Mouse (Mus musculus): ENCODE data around the gene Blnk. TPM values are rescaled to one million over a fixed set of nuclear protein-coding genes. Genes with fewer than 3 reads are reported as not detected.

Gene Blnk
- polyA plus RNA-seq, 1 experiment from 2014 or later, result 1.5 TPM

- Histone ChIP-seq H3K27me3 (peaks cover 34% of the 10 kb centered on the region), H3K27ac (replicated peaks) (peak overlapping the region; percentile 83), H3K4me3 (replicated peaks) (peak overlapping the region; percentile 82), H3K36me3 (replicated peaks) (no peaks in the 10 kb centered on the region), H3K4me2 (peak overlapping the region; percentile 81), H3K9ac (peak overlapping the region; percentile 74), H3K4me1 (replicated peaks) (peaks cover 11% of the 10 kb centered on the region), H3K9me3 (replicated peaks) (0 out of 2 replicates have a peak, but pooled peaks cover 5% of the 10 kb centered on the region)
- peak; percentile 36 for ATAC-seq (ENCODE audit: insufficient read depth)
- WGBS (ENCODE audit: insufficient replicate concordance), result 53% methylated on average over 21 of the region's 21 CpGs
Observed at GRCm38 (mm10) chr19:40894071-40894506, 100.2 kb downstream of the Blnk start.

- ATAC-seq (ENCODE audit: insufficient read depth), result no peak
- H3K4me1 ChIP-seq (replicated peaks), result peaks cover 2% of the 10 kb centered on the region
- no peak overlapping the region for H3K27ac ChIP-seq (replicated peaks)
- H3K4me2 ChIP-seq, result no peak overlapping the region
- no peaks in the 10 kb centered on the region for H3K36me3 ChIP-seq (replicated peaks)
- WGBS (ENCODE audit: insufficient replicate concordance), result 67% methylated on average over 1 of the region's 1 CpGs
- no peak overlapping the region for H3K9ac ChIP-seq
- H3K4me3 ChIP-seq (replicated peaks), result no peak overlapping the region
- H3K27me3 ChIP-seq, result peaks cover 66% of the 10 kb centered on the region
- H3K9me3 ChIP-seq (replicated peaks), result 0 out of 2 replicates have a peak, but pooled peaks cover 1% of the 10 kb centered on the region
Observed at GRCm38 (mm10) chr19:40888887-40889286, 105.4 kb downstream of the Blnk start.

GRCm38 (mm10) chr19:40881700-40882099 lies 112.6 kb downstream of the Blnk start:
- WGBS (ENCODE audit: insufficient replicate concordance), result 72% methylated on average over 4 of the region's 4 CpGs

More at GRCm38 (mm10) chr19:40881700-40882099, 112.6 kb downstream of the Blnk start:
- no peak for ATAC-seq (ENCODE audit: insufficient read depth)
- no peak overlapping the region for H3K27ac ChIP-seq (replicated peaks)
- H3K27me3 ChIP-seq, result peaks cover 70% of the 10 kb centered on the region
- no peak overlapping the region for H3K9ac ChIP-seq
- H3K4me2 ChIP-seq, result no peak overlapping the region
- no peaks in the 10 kb centered on the region for H3K9me3 ChIP-seq (replicated peaks)
- H3K4me1 ChIP-seq (replicated peaks), result no peaks in the 10 kb centered on the region
- no peaks in the 10 kb centered on the region for H3K36me3 ChIP-seq (replicated peaks)
- no peak overlapping the region for H3K4me3 ChIP-seq (replicated peaks)

Small RNA genes within 50 kb of the gene (microRNA-seq; reads per million reads assigned to microRNA genes)
- not detected for gene Mir8092

Other genes with a start within 250 kb of the Blnk start
- gene Cc2d2b, start 245.8 kb downstream of the Blnk start, polyA plus RNA-seq (2015; fragmentation: Nextera tagmentation; extraction: Ambion mirVana), result 0.59 and 0.85 TPM in 2 replicates
- 3.4 TPM in 2 replicates for gene Ccnj, start 163.3 kb downstream of the Blnk start, polyA plus RNA-seq (2015; fragmentation: Nextera tagmentation; extraction: Ambion mirVana)
- gene Zfp518a, start 99.8 kb downstream of the Blnk start, polyA plus RNA-seq (2015; fragmentation: Nextera tagmentation; extraction: Ambion mirVana), result 3.3 and 3.6 TPM in 2 replicates
- gene Dntt, start 34.7 kb upstream of the Blnk start, polyA plus RNA-seq (2015; fragmentation: Nextera tagmentation; extraction: Ambion mirVana), result 0.06 TPM in 1 of 2 replicates, not detected in the other
- not detected in 2 replicates for gene Opalin, start 82.6 kb upstream of the Blnk start, polyA plus RNA-seq (2015; fragmentation: Nextera tagmentation; extraction: Ambion mirVana)
- not detected in 2 replicates for gene Tll2, start 212.3 kb upstream of the Blnk start, polyA plus RNA-seq (2015; fragmentation: Nextera tagmentation; extraction: Ambion mirVana)